Mouse (Mus musculus) hindbrain, embryonic 14.5 days (tissue): ENCODE results near the gene Kpnb1. TPM values are rescaled to one million over a fixed set of nuclear protein-coding genes. Genes with fewer than 3 reads are reported as not detected.

ENCODE experiments used
- ATAC-seq: fragments of 200-750 bp; cut with Nextera tagmentation; 2 replicates; pipeline ENCODE4 v1.8.0; 2017; ENCODE audit warnings: moderate number of reproducible peaks, mild to moderate bottlenecking, moderate TSS enrichment, moderate library complexity; ENCODE audit not compliant: low FRiP score
- DNase-seq: peaks from one replicate; pipeline ENCODE4 v3.0.0-alpha.2; 2015; ENCODE audit warnings: low spot score
- H3K27ac ChIP-seq: fragments of 300-500 bp; sonication (generic); 2 replicates; pipeline ENCODE4 v1.5.1; 2014; ENCODE audit warnings: mild to moderate bottlenecking, moderate library complexity
- H3K27me3 ChIP-seq: fragments of 300-500 bp; sonication (generic); 2 replicates; pipeline ENCODE4 v1.6.1; 2014; ENCODE audit warnings: mild to moderate bottlenecking, low read length, mixed read lengths; ENCODE audit not compliant: control insufficient read depth, insufficient read depth
- H3K36me3 ChIP-seq: fragments of 300-500 bp; sonication (generic); replicated peaks from 2 replicates; pipeline ENCODE4 v1.6.1; 2014; ENCODE audit not compliant: control insufficient read depth, insufficient read depth
- H3K4me1 ChIP-seq: fragments of 300-500 bp; sonication (generic); replicated peaks from 2 replicates; pipeline ENCODE4 v1.6.1; 2014; ENCODE audit warnings: antibody characterized with exemption, low read length, mixed read lengths; ENCODE audit not compliant: control insufficient read depth, insufficient read depth
- H3K4me2 ChIP-seq: fragments of 300-500 bp; sonication (generic); replicated peaks from 2 replicates; pipeline ENCODE4 v1.6.1; 2014; ENCODE audit warnings: mild to moderate bottlenecking, moderate library complexity
- H3K4me3 ChIP-seq: fragments of 300-500 bp; sonication (generic); replicated peaks from 2 replicates; pipeline ENCODE4 v1.5.1; 2014; ENCODE audit warnings: mild to moderate bottlenecking, low read length
- H3K9ac ChIP-seq: fragments of 300-500 bp; sonication (generic); 2 replicates; pipeline ENCODE4 v1.6.1; 2014
- H3K9me3 ChIP-seq: fragments of 300-500 bp; sonication (generic); 2 replicates; pipeline ENCODE4 v1.6.1; 2016; ENCODE audit warnings: low read length; ENCODE audit not compliant: control insufficient read depth
- WGBS: fragments of 180-500 bp; shearing (Covaris S2); extraction: QIAGEN DNeasy Blood & Tissue Kit; methylation state at CpG from one replicate; pipeline ENCODE4 v1.1.7; 2014; 5-methylcytosine and 5-hydroxymethylcytosine counted together
- polyA plus RNA-seq: library from polyadenylated mRNA; unstranded; fragments of >200 nt; fragmentation: Nextera tagmentation; extraction: Ambion mirVana; gene quantifications from 2 replicates; pipeline ENCODE4 v1.2.1, GENCODE M21; 2014

Gene Kpnb1
- polyA plus RNA-seq, 1 experiment from 2014 or later = 35.3 TPM

DNA sequence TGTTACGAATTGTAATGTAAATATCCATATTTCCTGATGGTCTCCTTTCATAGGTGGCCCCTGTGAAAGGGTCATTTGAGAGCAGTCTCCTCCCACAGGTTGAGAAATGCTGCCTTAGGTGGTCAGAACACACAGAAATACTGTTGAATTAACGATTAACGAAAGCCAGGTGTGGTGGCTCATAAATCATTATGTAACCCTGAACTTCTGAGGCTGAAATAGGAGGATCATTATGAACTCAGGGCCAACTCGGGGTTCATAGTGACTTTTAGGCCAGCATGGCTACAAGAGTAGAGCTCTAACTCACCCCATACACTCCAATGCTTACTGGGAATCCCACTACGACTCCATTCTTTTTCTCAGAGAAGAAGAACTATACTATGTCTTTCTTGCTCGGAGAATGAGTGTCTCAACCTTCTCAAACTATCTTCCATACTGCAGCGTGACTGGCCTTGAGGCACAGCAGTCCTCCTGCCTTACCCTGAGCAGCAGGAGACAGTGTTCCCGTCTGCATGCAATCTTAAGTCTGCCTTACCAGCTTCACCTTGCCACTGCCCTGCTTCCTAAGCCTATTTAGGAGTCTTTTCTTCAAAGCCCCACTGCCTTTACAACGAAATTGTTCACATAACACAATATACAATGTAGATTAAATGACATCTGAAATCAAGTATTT, 23.2 kb upstream of the Kpnb1 start:
- Histone ChIP-seq H3K27ac (no peak overlapping the region), H3K9ac (no peak overlapping the region), H3K4me3 (no peak overlapping the region), H3K9me3 (no peaks in the 10 kb centered on the region), H3K4me1 (no peaks in the 10 kb centered on the region), H3K4me2 (no peak overlapping the region), H3K27me3 (no peaks in the 10 kb centered on the region), H3K36me3 (peaks cover 98% of the 10 kb centered on the region)
- whole genome bisulfite sequencing = 90% methylated on average over 9 of the region's 9 CpGs
- ATAC-seq (no peak), DNase-seq (no peak)

GRCm38 (mm10) chr11:97207011-97207422, 19.3 kb upstream of the Kpnb1 start:
- H3K4me1 ChIP-seq = no peaks in the 10 kb centered on the region
- H3K4me2 ChIP-seq = no peak overlapping the region
- H3K27me3 ChIP-seq = no peaks in the 10 kb centered on the region
- WGBS = 84% methylated on average over 8 of the region's 8 CpGs
- no peak overlapping the region for H3K9ac ChIP-seq
- no peaks in the 10 kb centered on the region for H3K9me3 ChIP-seq
- ATAC-seq (no peak), DNase-seq (no peak)
- H3K27ac ChIP-seq = no peak overlapping the region
- no peak overlapping the region for H3K4me3 ChIP-seq
- H3K36me3 ChIP-seq = peaks cover 66% of the 10 kb centered on the region

DNA sequence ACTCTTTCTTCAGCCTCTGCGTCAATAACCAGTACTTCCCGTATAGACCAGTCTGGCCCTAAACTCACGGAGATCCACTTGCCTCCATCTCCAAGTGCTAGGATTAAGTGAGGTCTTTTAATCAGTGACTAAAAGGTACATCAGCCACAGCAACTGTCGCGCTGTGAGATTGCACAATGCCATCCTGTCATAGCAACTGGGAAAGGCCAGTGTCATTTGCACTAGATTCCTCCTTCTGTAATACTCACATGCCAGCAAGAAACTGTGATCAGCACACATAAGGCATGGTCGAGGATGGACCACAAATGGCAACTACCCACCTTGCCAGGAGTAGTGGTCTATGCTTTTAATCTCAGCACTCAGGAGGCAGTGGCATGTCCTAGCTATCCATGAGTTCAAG, 11.8 kb upstream of the Kpnb1 start:
- Histone ChIP-seq H3K4me3 (no peak overlapping the region), H3K4me1 (no peaks in the 10 kb centered on the region), H3K27ac (no peak overlapping the region), H3K4me2 (no peak overlapping the region), H3K9ac (no peak overlapping the region), H3K27me3 (no peaks in the 10 kb centered on the region), H3K36me3 (no peaks in the 10 kb centered on the region), H3K9me3 (no peaks in the 10 kb centered on the region)
- DNase-seq = no peak
- no peak for ATAC-seq
- WGBS = 89% methylated on average over 6 of the region's 6 CpGs

DNA sequence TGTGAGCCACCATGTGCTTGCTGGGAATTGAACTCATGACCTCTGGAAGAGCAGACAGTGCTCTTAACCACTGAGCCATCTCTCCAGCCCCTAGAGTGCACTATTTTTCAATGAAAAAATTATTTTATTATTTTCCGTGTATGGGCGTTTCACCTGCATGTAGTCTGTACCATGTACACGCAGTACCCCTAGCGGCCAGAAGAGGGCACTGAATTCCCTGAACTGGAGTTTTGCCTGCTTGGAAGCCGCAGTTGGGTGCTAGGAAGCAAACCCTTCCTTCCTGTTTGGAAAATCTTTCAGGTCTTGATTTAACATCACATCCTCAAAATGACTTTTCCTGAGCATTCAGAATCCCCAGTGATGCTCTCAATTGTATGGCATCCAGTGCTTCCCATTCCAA, 10.9 kb upstream of the Kpnb1 start:
- H3K4me2 ChIP-seq = no peak overlapping the region
- no peak overlapping the region for H3K9ac ChIP-seq
- ATAC-seq = no peak
- H3K4me1 ChIP-seq = no peaks in the 10 kb centered on the region
- H3K4me3 ChIP-seq = no peak overlapping the region
- no peaks in the 10 kb centered on the region for H3K27me3 ChIP-seq
- DNase-seq = peak; percentile 29
- no peaks in the 10 kb centered on the region for H3K9me3 ChIP-seq
- H3K27ac ChIP-seq = no peak overlapping the region
- H3K36me3 ChIP-seq = no peaks in the 10 kb centered on the region
- WGBS = 19% methylated on average over 5 of the region's 5 CpGs

- WGBS = 79% methylated on average over 8 of the region's 8 CpGs
- no peaks in the 10 kb centered on the region for H3K9me3 ChIP-seq
- no peaks in the 10 kb centered on the region for H3K27me3 ChIP-seq
- H3K4me1 ChIP-seq = no peaks in the 10 kb centered on the region
- no peak for DNase-seq
- H3K4me3 ChIP-seq = no peak overlapping the region
- no peak overlapping the region for H3K9ac ChIP-seq
- ATAC-seq = no peak
- no peak overlapping the region for H3K4me2 ChIP-seq
- H3K27ac ChIP-seq = no peak overlapping the region
- H3K36me3 ChIP-seq = no peaks in the 10 kb centered on the region
Measured at GRCm38 (mm10) chr11:97197021-97197420, 9.3 kb upstream of the Kpnb1 start.

DNA sequence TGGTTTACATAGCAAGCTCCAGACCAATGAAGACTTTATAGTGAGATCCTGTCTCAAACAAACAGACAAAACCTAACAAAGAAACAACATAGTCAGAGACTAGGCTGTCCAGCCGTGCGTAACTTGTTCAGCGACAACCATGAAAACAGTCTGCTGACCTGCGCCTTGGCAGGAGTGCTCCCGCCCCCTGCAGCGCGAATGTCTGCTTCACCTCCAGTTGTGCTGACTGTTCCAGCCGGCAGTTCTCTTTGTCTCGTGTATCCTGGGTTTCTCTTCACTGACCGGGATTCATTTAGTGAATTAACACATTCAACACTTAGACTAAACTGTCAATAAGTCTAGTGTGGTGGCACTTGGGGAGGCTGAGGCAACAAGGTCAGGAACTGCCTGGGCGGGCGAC, 8.9 kb upstream of the Kpnb1 start:
- H3K4me3 ChIP-seq = no peak overlapping the region

GRCm38 (mm10) chr11:97192621-97192951, 4.9 kb upstream of the Kpnb1 start:
- DNase-seq = no peak
- Histone ChIP-seq H3K4me3 (no peak overlapping the region), H3K9me3 (no peaks in the 10 kb centered on the region), H3K4me1 (peaks cover 7% of the 10 kb centered on the region), H3K36me3 (no peaks in the 10 kb centered on the region), H3K27me3 (no peaks in the 10 kb centered on the region), H3K9ac (no peak overlapping the region), H3K27ac (no peak overlapping the region), H3K4me2 (no peak overlapping the region)
- ATAC-seq = no peak

More for the DNA sequence above, 8.9 kb upstream of the Kpnb1 start:
- H3K27ac ChIP-seq = no peak overlapping the region
- no peaks in the 10 kb centered on the region for H3K27me3 ChIP-seq
- no peak overlapping the region for H3K4me2 ChIP-seq
- H3K9ac ChIP-seq = no peak overlapping the region
- H3K36me3 ChIP-seq = no peaks in the 10 kb centered on the region
- no peaks in the 10 kb centered on the region for H3K9me3 ChIP-seq
- 60% methylated on average over 12 of the region's 12 CpGs for WGBS
- no peaks in the 10 kb centered on the region for H3K4me1 ChIP-seq
- DNase-seq = no peak
- no peak for ATAC-seq

GRCm38 (mm10) chr11:97191915-97192620, 4.4 kb upstream of the Kpnb1 start:
- Histone ChIP-seq H3K4me3 (no peak overlapping the region), H3K4me1 (peaks cover 7% of the 10 kb centered on the region), H3K27me3 (no peaks in the 10 kb centered on the region), H3K9me3 (no peaks in the 10 kb centered on the region), H3K4me2 (no peak overlapping the region), H3K9ac (no peak overlapping the region), H3K27ac (no peak overlapping the region), H3K36me3 (no peaks in the 10 kb centered on the region)
- ATAC-seq (no peak), DNase-seq (no peak)
- WGBS = 81% methylated on average over 6 of the region's 6 CpGs

DNA sequence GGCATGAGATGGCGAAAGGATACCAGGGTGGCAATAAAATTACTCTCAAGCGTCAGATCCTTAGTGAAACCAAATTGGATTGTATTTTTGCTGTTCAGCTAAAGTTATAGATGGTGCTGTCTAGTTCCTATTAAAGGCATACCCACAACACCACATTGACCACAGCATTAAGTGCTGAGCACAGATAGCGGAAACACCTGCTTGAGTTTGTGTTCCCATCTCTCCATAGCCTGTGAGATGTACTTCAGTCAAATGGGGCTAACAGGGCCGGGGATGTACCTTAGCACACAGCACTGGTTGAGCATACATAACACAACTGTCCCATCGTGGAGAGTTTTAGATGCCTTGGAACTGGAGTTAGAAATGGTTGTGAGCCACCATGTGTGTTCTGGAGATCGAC, 3.3 kb upstream of the Kpnb1 start:
- Histone ChIP-seq H3K4me3 (no peak overlapping the region), H3K9me3 (no peaks in the 10 kb centered on the region), H3K9ac (no peak overlapping the region), H3K4me1 (peaks cover 14% of the 10 kb centered on the region), H3K4me2 (no peak overlapping the region), H3K36me3 (peaks cover 3% of the 10 kb centered on the region; the same call in 1 of the 2 replicates), H3K27me3 (no peaks in the 10 kb centered on the region), H3K27ac (no peak overlapping the region)
- WGBS = 89% methylated on average over 6 of the region's 6 CpGs
- DNase-seq = no peak
- no peak for ATAC-seq
